Comparison of ENCODE assay signal across 8 mouse cellular contexts in genomic region chr19:45544152-45544924, GRCm38 (mm10). TPM values are rescaled to one million over a fixed set of nuclear protein-coding genes. Genes with fewer than 3 reads are reported as not detected.
DNase-seq lines count a peak whose midpoint lies in the region; ATAC-seq and TF ChIP-seq lines count a peak whose summit lies in the region.

No protein-coding gene starts in this region.

- H3K9ac ChIP-seq in forebrain, embryonic 14.5 days (ENCODE audit: low read length): peak overlapping the region; percentile 41; the same call in 1 of the 2 replicates
- H3K9ac ChIP-seq in limb, embryonic 12.5 days (replicated peaks): peak overlapping the region; percentile 34; the same call in 1 of the 2 replicates
- H3K9ac ChIP-seq in midbrain, postnatal 0 days (replicated peaks; ENCODE audit: low read length, poor library complexity, severe bottlenecking): 0 out of 2 replicates have a peak overlapping the region, but pooled peaks have one; percentile 19

- no peaks in the 10 kb centered on the region for H3K36me3 ChIP-seq in forebrain, embryonic 14.5 days (ENCODE audit: control insufficient read depth, insufficient read depth, low read length)
- H3K36me3 ChIP-seq in limb, embryonic 12.5 days: no peaks in the 10 kb centered on the region
- no peaks in the 10 kb centered on the region for H3K36me3 ChIP-seq in midbrain, postnatal 0 days (ENCODE audit: insufficient read depth, low read length)

- TF ChIP-seq CTCF in midbrain, postnatal 0 days (IDR thresholded peaks at IDR 0.05): no peak

- WGBS in forebrain, embryonic 14.5 days: 3% methylated on average over 17 of the region's 26 CpGs
- WGBS in limb, embryonic 12.5 days: 0% methylated on average over 14 of the region's 26 CpGs
- WGBS in midbrain, postnatal 0 days: 2% methylated on average over 18 of the region's 26 CpGs

- ATAC-seq in forebrain, embryonic 14.5 days: 0 out of 2 replicates have a peak, but pooled peaks have one; percentile 24
- ATAC-seq in limb, embryonic 12.5 days (ENCODE audit: insufficient number of reproducible peaks, insufficient read depth, low FRiP score, low TSS enrichment, low read depth): peak; percentile 21; the same call in 1 of the 2 replicates
- no peak for ATAC-seq in midbrain, postnatal 0 days (ENCODE audit: low FRiP score)

- intact Hi-C loops in left cerebral cortex, postnatal 25 days (cut with DNase I): loop anchor here (5.0 kb wide), 2 partner anchors 57 to 242 kb away; no protein-coding TSS in a partner anchor

- peak overlapping the region; percentile 63 for H3K4me2 ChIP-seq in forebrain, embryonic 14.5 days (ENCODE audit: low read length)
- H3K4me2 ChIP-seq in limb, embryonic 12.5 days: peak overlapping the region; percentile 82
- H3K4me2 ChIP-seq in midbrain, postnatal 0 days (ENCODE audit: low read depth, low read length, poor library complexity, severe bottlenecking): peak overlapping the region; percentile 87

- H3K27me3 ChIP-seq in forebrain, embryonic 14.5 days (replicated peaks; ENCODE audit: control insufficient read depth, insufficient read depth, low read length): peaks cover 26% of the 10 kb centered on the region
- peaks cover 79% of the 10 kb centered on the region for H3K27me3 ChIP-seq in limb, embryonic 12.5 days
- H3K27me3 ChIP-seq in midbrain, postnatal 0 days (ENCODE audit: insufficient read depth, low read length): peaks cover 35% of the 10 kb centered on the region

- H3K4me3 ChIP-seq in forebrain, embryonic 14.5 days (ENCODE audit: low read depth, low read length): peak overlapping the region; percentile 21
- H3K4me3 ChIP-seq in limb, embryonic 12.5 days (replicated peaks): peak overlapping the region; percentile 38
- peak overlapping the region; percentile 33 for H3K4me3 ChIP-seq in midbrain, postnatal 0 days (ENCODE audit: low read depth, low read length)

- DNase-seq in heart, adult 18-20 months: peak; percentile 30 to 35
- no peak for DNase-seq in heart, adult 8-10 months (ENCODE audit: low spot score)
- peak; percentile 86 for DNase-seq in MEL-GATA-1-ER (ENCODE audit: extremely low read depth, low read depth)
- DNase-seq in forebrain, embryonic 14.5 days (ENCODE audit: low spot score): peak; percentile 21
- DNase-seq in midbrain, postnatal 0 days (ENCODE audit: low spot score): no peak
- no peak for DNase-seq in layer of hippocampus, adult 9-10 months (ENCODE audit: low spot score)
- no peak for DNase-seq in left cerebral cortex, postnatal 25 days (ENCODE audit: low spot score in 2 of 2)

- H3K4me1 ChIP-seq in forebrain, embryonic 14.5 days (ENCODE audit: control insufficient read depth, insufficient read depth, low read length): peaks cover 5% of the 10 kb centered on the region; the same call in 1 of the 2 replicates
- H3K4me1 ChIP-seq in limb, embryonic 12.5 days (replicated peaks): peaks cover 27% of the 10 kb centered on the region
- 0 out of 2 replicates have a peak, but pooled peaks cover 10% of the 10 kb centered on the region for H3K4me1 ChIP-seq in midbrain, postnatal 0 days (ENCODE audit: insufficient read depth, low read length)

- no peaks in the 10 kb centered on the region for H3K9me3 ChIP-seq in forebrain, embryonic 14.5 days (replicated peaks; ENCODE audit: control insufficient read depth, low read length)
- no peaks in the 10 kb centered on the region for H3K9me3 ChIP-seq in limb, embryonic 12.5 days
- H3K9me3 ChIP-seq in midbrain, postnatal 0 days (ENCODE audit: low read length): no peaks in the 10 kb centered on the region

- H3K27ac ChIP-seq in forebrain, embryonic 14.5 days (ENCODE audit: low read depth, low read length): no peak overlapping the region
- H3K27ac ChIP-seq in limb, embryonic 12.5 days: no peak overlapping the region
- H3K27ac ChIP-seq in midbrain, postnatal 0 days (ENCODE audit: low read depth, low read length): no peak overlapping the region

RNA-seq across cellular contexts. Expression of gene Poll, which starts 16.0 kb away (rescaled TPM):
- 10 to 100 TPM; 10.3 to 10.4 TPM for total RNA-seq in heart, adult 18-20 months (2021)
- total RNA-seq in heart, adult 8-10 months (2022): 10 to 100 TPM; 10.8 to 12.1 (median 11.6) TPM
- 11.5 and 13.0 TPM in 2 replicates for polyA plus RNA-seq in forebrain, embryonic 14.5 days (2014; fragmentation: Nextera tagmentation; extraction: Ambion mirVana)
- polyA plus RNA-seq in limb, embryonic 12.5 days (2016; fragmentation: Nextera tagmentation; extraction: Ambion mirVana): 17.7 and 20.1 TPM in 2 replicates
- total RNA-seq in midbrain, postnatal 0 days (2014; rRNA removed): 9.9 and 12.1 TPM in 2 replicates
- polyA plus RNA-seq in midbrain, postnatal 0 days (2015; fragmentation: Nextera tagmentation; extraction: Ambion mirVana): 8.9 and 10.4 TPM in 2 replicates
- total RNA-seq in left cerebral cortex, postnatal 25 days (2021): 1 to 10 TPM; 8.6 to 8.7 TPM

RNA-seq across cellular contexts. Expression of gene Gm17018, which starts 16.1 kb away (rescaled TPM):
- total RNA-seq in heart, adult 18-20 months (2021): 10 to 100 TPM; 19.8 to 19.9 TPM
- total RNA-seq in heart, adult 8-10 months (2022): 10 to 100 TPM; 19.3 to 29.4 (median 22.0) TPM
- 49.0 and 50.1 TPM in 2 replicates for polyA plus RNA-seq in forebrain, embryonic 14.5 days (2014; fragmentation: Nextera tagmentation; extraction: Ambion mirVana)
- 50.5 and 53.7 TPM in 2 replicates for polyA plus RNA-seq in limb, embryonic 12.5 days (2016; fragmentation: Nextera tagmentation; extraction: Ambion mirVana)
- 15.7 and 20.9 TPM in 2 replicates for total RNA-seq in midbrain, postnatal 0 days (2014; rRNA removed)
- 83.7 and 84.4 TPM in 2 replicates for polyA plus RNA-seq in midbrain, postnatal 0 days (2015; fragmentation: Nextera tagmentation; extraction: Ambion mirVana)
- total RNA-seq in left cerebral cortex, postnatal 25 days (2021): 10 to 100 TPM; 70.4 to 71.2 TPM

Comparison
In these comparisons a context has a peak if more than half of its experiments do, and no peak if none do; other contexts are left out.
1. DNase-seq: peak in heart, adult 18-20 months (2 of 2), MEL-GATA-1-ER (single experiment) and forebrain, embryonic 14.5 days (single experiment); none in heart, adult 8-10 months (single experiment), midbrain, postnatal 0 days (single experiment), layer of hippocampus, adult 9-10 months (single experiment) and left cerebral cortex, postnatal 25 days (0 of 2).
2. Peak in every context shown above with its lines, with median percentiles within 50 percentile points of each other: H3K4me2 ChIP-seq, H3K4me3 ChIP-seq and H3K9ac ChIP-seq.